Mouse (Mus musculus): ENCODE measurements around the gene Pde9a. TPM values are rescaled to one million over a fixed set of nuclear protein-coding genes. Genes with fewer than 3 reads are reported as not detected.

Gene Pde9a
- polyA plus RNA-seq, 1 experiment from 2014 or later, result 23.5 TPM

DNA sequence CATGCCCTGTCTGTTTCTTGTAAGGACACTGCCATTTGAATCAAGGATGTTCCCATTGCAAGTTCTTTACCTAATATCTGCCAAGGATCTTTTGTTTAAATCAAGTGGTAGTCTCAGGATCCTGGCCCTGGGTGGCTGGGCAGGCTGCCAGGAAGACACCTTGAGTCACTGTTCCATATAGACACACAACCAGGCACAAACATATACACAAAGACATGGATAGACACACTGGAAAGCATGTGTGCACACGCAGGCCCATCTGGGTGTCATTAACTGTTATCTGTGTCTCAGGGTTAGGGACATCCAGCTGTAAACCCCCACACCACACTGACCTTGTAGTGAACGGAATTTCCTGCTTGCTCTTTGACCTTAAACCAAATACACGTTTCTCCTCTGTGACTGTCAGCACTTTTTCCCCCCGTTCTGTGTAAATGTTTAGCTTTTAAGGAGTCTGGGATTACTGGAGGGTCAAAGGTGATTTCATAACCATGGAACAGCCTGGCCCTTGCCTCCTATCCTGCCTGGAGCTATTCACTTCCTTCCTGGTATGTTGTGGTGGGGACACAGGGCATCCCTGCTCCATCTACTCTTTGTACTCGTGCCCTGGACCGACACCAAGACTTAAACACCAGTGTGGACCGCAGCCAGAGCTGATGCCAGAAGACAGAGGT lies 59.2 kb downstream of the Pde9a start:
- Histone ChIP-seq H3K4me1 (ENCODE audit: control insufficient read depth, insufficient read depth, low read length) (no peaks in the 10 kb centered on the region; the same call in 1 of the 2 replicates), H3K9me3 (ENCODE audit: control insufficient read depth, low read length) (no peaks in the 10 kb centered on the region), H3K4me3 (ENCODE audit: low read depth, low read length) (no peak overlapping the region), H3K27ac (ENCODE audit: low read depth, low read length) (no peak overlapping the region), H3K27me3 (ENCODE audit: control insufficient read depth, insufficient read depth, low read length) (no peaks in the 10 kb centered on the region), H3K36me3 (ENCODE audit: control insufficient read depth, insufficient read depth, low read length) (no peaks in the 10 kb centered on the region), H3K9ac (ENCODE audit: low read length) (no peak overlapping the region), H3K4me2 (no peak overlapping the region)
- DNase-seq (ENCODE audit: low spot score, missing footprints) (no peak), ATAC-seq (ENCODE audit: low FRiP score) (no peak)
- 68% methylated on average over 7 of the region's 7 CpGs for WGBS

DNA sequence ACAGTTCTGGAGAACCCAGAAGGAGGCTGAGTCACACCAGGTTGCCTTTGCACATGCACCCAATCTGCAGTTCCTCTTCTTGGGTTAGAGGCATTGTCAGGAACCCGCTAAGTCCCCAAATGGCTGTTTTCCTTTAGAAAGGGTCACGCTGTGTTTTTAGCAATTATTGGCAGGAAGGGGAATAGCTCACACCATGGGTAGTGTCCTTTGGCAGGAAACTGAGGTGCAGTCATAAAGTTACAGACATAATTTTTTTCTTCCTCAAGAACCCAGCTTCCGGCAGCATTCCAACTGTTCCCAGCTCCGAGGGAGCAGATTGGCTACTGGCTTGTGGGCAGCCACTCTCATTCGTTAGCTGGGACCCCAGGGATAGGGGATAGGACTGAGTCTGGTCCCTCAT lies 61.8 kb downstream of the Pde9a start:
- no peaks in the 10 kb centered on the region for H3K27me3 ChIP-seq (ENCODE audit: control insufficient read depth, insufficient read depth, low read length)

DNA sequence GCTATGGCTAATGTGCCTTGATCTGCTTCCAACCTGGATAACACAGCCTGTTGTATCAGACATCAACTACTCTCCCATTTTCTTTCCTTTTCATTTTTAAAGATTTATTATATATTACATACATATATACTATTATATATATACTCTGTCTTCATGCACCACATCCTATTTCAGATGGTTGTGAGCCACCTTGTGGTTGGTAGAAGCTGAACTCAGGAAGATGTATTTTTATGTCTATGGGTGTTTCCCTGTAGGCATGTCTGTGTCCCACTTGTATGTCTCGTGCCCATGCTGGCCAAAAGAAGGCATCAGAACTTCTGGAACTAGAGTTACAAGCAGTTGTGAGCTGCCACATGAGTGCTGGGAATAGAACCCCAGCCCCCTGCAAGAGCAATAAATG lies 62.5 kb downstream of the Pde9a start:
- DNase-seq (ENCODE audit: low spot score, missing footprints) (no peak), ATAC-seq (ENCODE audit: low FRiP score) (no peak)
- Histone ChIP-seq H3K4me2 (no peak overlapping the region), H3K4me3 (ENCODE audit: low read depth, low read length) (no peak overlapping the region), H3K27me3 (ENCODE audit: control insufficient read depth, insufficient read depth, low read length) (no peaks in the 10 kb centered on the region), H3K9ac (ENCODE audit: low read length) (no peak overlapping the region), H3K27ac (ENCODE audit: low read depth, low read length) (no peak overlapping the region), H3K36me3 (ENCODE audit: control insufficient read depth, insufficient read depth, low read length) (no peaks in the 10 kb centered on the region), H3K4me1 (ENCODE audit: control insufficient read depth, insufficient read depth, low read length) (peaks cover 7% of the 10 kb centered on the region), H3K9me3 (ENCODE audit: control insufficient read depth, low read length) (no peaks in the 10 kb centered on the region)
- WGBS, result 71% methylated on average over 1 of the region's 1 CpGs

More for the DNA sequence above, 61.8 kb downstream of the Pde9a start:
- H3K4me3 ChIP-seq (ENCODE audit: low read depth, low read length), result no peak overlapping the region
- H3K9ac ChIP-seq (ENCODE audit: low read length), result no peak overlapping the region
- ATAC-seq (ENCODE audit: low FRiP score) (no peak), DNase-seq (ENCODE audit: low spot score, missing footprints) (no peak)
- 89% methylated on average over 5 of the region's 5 CpGs for WGBS
- no peaks in the 10 kb centered on the region for H3K9me3 ChIP-seq (ENCODE audit: control insufficient read depth, low read length)
- no peak overlapping the region for H3K4me2 ChIP-seq
- H3K36me3 ChIP-seq (ENCODE audit: control insufficient read depth, insufficient read depth, low read length), result no peaks in the 10 kb centered on the region
- H3K4me1 ChIP-seq (ENCODE audit: control insufficient read depth, insufficient read depth, low read length), result peaks cover 7% of the 10 kb centered on the region
- H3K27ac ChIP-seq (ENCODE audit: low read depth, low read length), result no peak overlapping the region

DNA sequence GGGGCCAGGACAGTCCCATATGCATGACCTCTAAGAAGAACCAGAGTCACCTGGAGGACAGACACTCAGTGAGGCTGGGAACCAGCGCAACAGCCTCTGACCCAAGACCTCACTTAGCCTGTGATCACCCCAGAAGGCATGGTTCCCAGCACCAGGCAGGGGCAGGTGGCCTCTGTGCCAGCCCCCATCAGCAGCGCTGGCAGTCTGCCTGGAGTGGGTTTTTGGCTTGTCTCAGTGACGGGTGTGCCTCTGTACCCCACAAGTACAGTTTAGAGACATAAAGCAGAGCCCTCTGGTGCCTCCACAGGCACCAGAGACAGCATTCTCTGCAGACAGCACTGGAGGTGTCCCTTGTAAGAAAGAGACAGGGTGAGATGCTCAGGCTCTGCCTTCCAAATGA lies 64.2 kb downstream of the Pde9a start:
- no peak for ATAC-seq (ENCODE audit: low FRiP score)
- Histone ChIP-seq H3K27ac (ENCODE audit: low read depth, low read length) (no peak overlapping the region), H3K36me3 (ENCODE audit: control insufficient read depth, insufficient read depth, low read length) (no peaks in the 10 kb centered on the region), H3K27me3 (ENCODE audit: control insufficient read depth, insufficient read depth, low read length) (no peaks in the 10 kb centered on the region), H3K4me3 (ENCODE audit: low read depth, low read length) (no peak overlapping the region), H3K9me3 (ENCODE audit: control insufficient read depth, low read length) (no peaks in the 10 kb centered on the region), H3K9ac (ENCODE audit: low read length) (no peak overlapping the region), H3K4me2 (no peak overlapping the region), H3K4me1 (ENCODE audit: control insufficient read depth, insufficient read depth, low read length) (peaks cover 7% of the 10 kb centered on the region; the same call in 1 of the 2 replicates)
- WGBS, result 85% methylated on average over 3 of the region's 3 CpGs
- no peak for DNase-seq (ENCODE audit: low spot score, missing footprints)

DNA sequence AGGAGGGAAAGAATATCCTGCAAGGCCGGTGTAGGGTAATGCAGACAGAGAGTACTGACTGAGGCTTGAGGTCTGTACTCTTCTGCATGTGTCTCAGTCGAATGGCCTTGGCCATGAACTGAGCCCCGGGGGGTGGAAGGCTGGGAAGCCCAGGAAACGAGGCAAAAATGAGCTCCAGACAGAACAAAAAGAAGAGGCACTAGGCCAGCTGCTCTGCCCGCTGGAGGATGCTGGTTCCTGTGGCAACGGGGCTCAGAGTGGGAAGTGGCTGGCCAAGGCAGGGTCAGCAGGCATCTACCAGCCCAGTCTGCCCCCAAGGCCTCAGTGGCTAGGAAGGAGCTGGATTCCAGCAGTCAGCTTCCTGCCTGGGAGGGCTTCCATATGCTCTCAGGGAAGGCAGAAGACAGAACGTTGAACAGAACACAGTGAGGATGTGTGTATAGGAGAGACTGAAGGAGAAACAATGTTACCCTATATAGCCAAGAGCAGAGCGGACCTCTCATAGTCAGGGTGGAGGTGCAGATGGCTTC lies 65.2 kb downstream of the Pde9a start:
- 56% methylated on average over 8 of the region's 8 CpGs for WGBS
- no peaks in the 10 kb centered on the region for H3K27me3 ChIP-seq (ENCODE audit: control insufficient read depth, insufficient read depth, low read length)
- peaks cover 7% of the 10 kb centered on the region; the same call in 1 of the 2 replicates for H3K4me1 ChIP-seq (ENCODE audit: control insufficient read depth, insufficient read depth, low read length)
- H3K9me3 ChIP-seq (ENCODE audit: control insufficient read depth, low read length), result no peaks in the 10 kb centered on the region
- H3K4me2 ChIP-seq, result no peak overlapping the region
- H3K4me3 ChIP-seq (ENCODE audit: low read depth, low read length), result no peak overlapping the region
- DNase-seq (ENCODE audit: low spot score, missing footprints), result no peak
- H3K36me3 ChIP-seq (ENCODE audit: control insufficient read depth, insufficient read depth, low read length), result no peaks in the 10 kb centered on the region
- H3K27ac ChIP-seq (ENCODE audit: low read depth, low read length), result no peak overlapping the region
- H3K9ac ChIP-seq (ENCODE audit: low read length), result peak overlapping the region; percentile 16; the same call in 1 of the 2 replicates
- no peak for ATAC-seq (ENCODE audit: low FRiP score)

DNA sequence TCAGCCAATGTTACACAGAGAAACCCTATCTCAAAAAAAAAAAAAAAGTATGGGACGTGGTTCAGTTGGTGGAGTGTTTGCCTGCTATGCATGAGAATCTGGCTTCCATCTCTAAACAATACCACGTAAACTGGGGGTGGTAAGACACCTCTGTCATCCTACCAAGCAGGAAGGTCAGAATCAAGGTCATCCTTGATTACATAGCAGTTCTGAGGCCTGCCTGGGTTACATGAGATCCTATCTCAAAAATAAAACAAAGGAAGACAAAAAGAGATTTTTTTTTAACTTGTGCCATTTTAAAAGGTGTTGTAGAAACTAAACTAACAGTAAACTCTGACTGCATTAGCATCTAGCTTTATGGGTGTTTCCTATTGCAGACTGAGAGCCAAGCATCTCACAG lies 66.8 kb downstream of the Pde9a start:
- Histone ChIP-seq H3K27me3 (ENCODE audit: control insufficient read depth, insufficient read depth, low read length) (no peaks in the 10 kb centered on the region), H3K4me1 (ENCODE audit: control insufficient read depth, insufficient read depth, low read length) (peaks cover 7% of the 10 kb centered on the region; the same call in 1 of the 2 replicates), H3K9ac (ENCODE audit: low read length) (no peak overlapping the region), H3K36me3 (ENCODE audit: control insufficient read depth, insufficient read depth, low read length) (no peaks in the 10 kb centered on the region), H3K4me3 (ENCODE audit: low read depth, low read length) (no peak overlapping the region), H3K27ac (ENCODE audit: low read depth, low read length) (no peak overlapping the region), H3K4me2 (no peak overlapping the region), H3K9me3 (ENCODE audit: control insufficient read depth, low read length) (no peaks in the 10 kb centered on the region)
- ATAC-seq (ENCODE audit: low FRiP score) (no peak), DNase-seq (ENCODE audit: low spot score, missing footprints) (no peak)
- WGBS, result 85% methylated on average over 2 of the region's 2 CpGs

DNA sequence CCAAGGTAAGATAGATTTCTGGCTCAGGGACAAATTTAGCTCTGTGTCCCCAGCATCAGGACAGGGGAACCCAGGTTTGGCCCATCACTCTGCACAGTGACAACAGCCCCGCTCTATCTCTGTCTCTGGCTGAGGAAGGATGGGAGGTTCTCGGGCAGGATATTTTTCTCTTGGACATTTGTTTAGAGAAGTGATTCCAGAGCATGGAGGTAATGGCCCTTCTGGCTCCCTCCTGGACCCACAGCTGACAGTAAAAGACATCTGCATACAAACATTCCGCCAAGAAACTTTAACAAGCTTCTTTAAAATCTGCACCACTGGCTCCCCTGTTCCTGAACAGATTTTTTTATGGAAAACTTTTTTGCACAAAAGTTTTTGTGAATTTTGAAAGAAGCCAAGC lies 67.5 kb downstream of the Pde9a start:
- no peaks in the 10 kb centered on the region for H3K9me3 ChIP-seq (ENCODE audit: control insufficient read depth, low read length)
- H3K36me3 ChIP-seq (ENCODE audit: control insufficient read depth, insufficient read depth, low read length), result no peaks in the 10 kb centered on the region
- DNase-seq (ENCODE audit: low spot score, missing footprints) (no peak), ATAC-seq (ENCODE audit: low FRiP score) (no peak)
- no peak overlapping the region for H3K27ac ChIP-seq (ENCODE audit: low read depth, low read length)
- H3K4me3 ChIP-seq (ENCODE audit: low read depth, low read length), result no peak overlapping the region
- H3K4me2 ChIP-seq, result no peak overlapping the region
- WGBS, result 92% methylated on average over 3 of the region's 3 CpGs
- H3K9ac ChIP-seq (ENCODE audit: low read length), result no peak overlapping the region
- no peaks in the 10 kb centered on the region for H3K27me3 ChIP-seq (ENCODE audit: control insufficient read depth, insufficient read depth, low read length)
- peaks cover 7% of the 10 kb centered on the region; the same call in 1 of the 2 replicates for H3K4me1 ChIP-seq (ENCODE audit: control insufficient read depth, insufficient read depth, low read length)

DNA sequence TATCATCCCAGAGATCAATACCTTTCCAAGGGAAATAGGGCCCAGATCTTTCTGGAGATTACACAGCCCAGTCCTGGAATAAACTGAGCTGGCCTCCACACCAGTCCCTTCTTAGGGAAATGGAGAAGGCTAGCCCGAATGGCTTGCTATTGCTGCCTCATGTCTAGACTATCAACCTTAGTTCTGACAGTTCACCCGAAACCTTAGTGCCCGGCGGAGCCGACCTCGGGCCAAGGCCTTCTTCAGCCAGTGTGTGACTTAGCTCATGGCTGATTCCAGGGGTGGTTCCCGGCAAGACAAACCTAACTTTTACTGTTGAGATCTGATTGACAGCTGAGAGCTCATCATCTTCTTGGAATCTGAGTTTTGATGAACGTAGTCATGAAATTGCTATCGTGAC lies 68.0 kb downstream of the Pde9a start:
- ATAC-seq (ENCODE audit: low FRiP score) (no peak), DNase-seq (ENCODE audit: low spot score, missing footprints) (no peak)
- Histone ChIP-seq H3K9ac (ENCODE audit: low read length) (no peak overlapping the region), H3K4me1 (ENCODE audit: control insufficient read depth, insufficient read depth, low read length) (peaks cover 7% of the 10 kb centered on the region; the same call in 1 of the 2 replicates), H3K4me3 (ENCODE audit: low read depth, low read length) (no peak overlapping the region), H3K9me3 (ENCODE audit: control insufficient read depth, low read length) (no peaks in the 10 kb centered on the region), H3K27ac (ENCODE audit: low read depth, low read length) (no peak overlapping the region), H3K27me3 (ENCODE audit: control insufficient read depth, insufficient read depth, low read length) (no peaks in the 10 kb centered on the region), H3K4me2 (no peak overlapping the region), H3K36me3 (ENCODE audit: control insufficient read depth, insufficient read depth, low read length) (no peaks in the 10 kb centered on the region)
- WGBS, result 88% methylated on average over 9 of the region's 9 CpGs

DNA sequence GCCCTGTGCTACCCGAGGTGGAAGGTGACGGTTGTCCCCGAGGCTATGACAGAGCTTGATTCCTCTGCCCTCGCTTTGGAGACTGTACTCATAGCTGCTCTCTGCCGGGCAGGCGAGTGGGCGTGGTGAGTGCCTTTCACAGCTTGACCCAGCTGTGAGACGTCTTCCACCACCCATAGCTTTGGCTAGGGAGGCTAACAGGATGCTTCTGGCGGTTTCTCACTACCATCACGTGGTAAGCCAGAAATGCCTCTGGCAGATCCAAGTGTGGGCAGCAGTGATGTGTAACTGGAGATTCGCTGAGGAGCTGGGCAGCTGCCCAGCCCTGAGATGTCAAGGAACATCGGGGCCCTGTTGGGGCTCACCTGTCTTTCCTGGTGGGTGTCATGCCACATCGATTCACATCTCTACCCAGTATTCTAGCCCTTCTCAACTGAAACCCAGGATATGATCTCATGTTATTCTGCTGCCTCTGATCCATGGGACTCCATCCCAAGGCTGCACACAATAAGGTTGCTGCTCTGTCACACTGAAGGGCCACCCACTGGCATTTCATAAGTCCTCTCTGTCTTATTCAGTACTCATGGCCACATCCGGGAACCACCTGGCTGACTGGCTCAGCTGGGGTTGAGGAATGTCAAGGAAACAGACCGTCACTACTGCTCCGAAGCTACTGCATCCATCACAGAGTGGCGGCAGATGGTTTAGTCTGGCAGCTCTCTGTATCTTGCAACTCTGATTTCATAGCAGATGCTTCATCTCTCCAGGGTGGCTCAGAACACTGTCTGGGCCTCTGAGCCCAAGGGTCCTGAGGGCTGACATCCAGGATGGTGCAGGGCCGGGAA lies 70.9 kb downstream of the Pde9a start:
- Histone ChIP-seq H3K4me1 (ENCODE audit: control insufficient read depth, insufficient read depth, low read length) (no peaks in the 10 kb centered on the region), H3K9ac (ENCODE audit: low read length) (no peak overlapping the region), H3K27me3 (ENCODE audit: control insufficient read depth, insufficient read depth, low read length) (no peaks in the 10 kb centered on the region), H3K4me3 (ENCODE audit: low read depth, low read length) (no peak overlapping the region), H3K4me2 (no peak overlapping the region), H3K36me3 (ENCODE audit: control insufficient read depth, insufficient read depth, low read length) (no peaks in the 10 kb centered on the region), H3K27ac (ENCODE audit: low read depth, low read length) (no peak overlapping the region), H3K9me3 (ENCODE audit: control insufficient read depth, low read length) (no peaks in the 10 kb centered on the region)
- 80% methylated on average over 18 of the region's 18 CpGs for WGBS
- DNase-seq (ENCODE audit: low spot score, missing footprints), result no peak
- no peak for ATAC-seq (ENCODE audit: low FRiP score)

All from midbrain, embryonic 11.5 days (tissue).